Mouse (Mus musculus): ENCODE data around the gene Gm8108.
"Not testable (repeated sequence)": the region's sequence is repeated elsewhere in the genome, so short reads cannot be mapped to it uniquely, and the experiment has no call there.

Gm8108 gene

GRCm38 (mm10) chr14:4110426-4110825, at the start of gene Gm8108:
Gene Gm8108, plus strand, starts transcription at chr14:4110526.
- in situ Hi-C loops (cut with MboI; ENCODE audit: low pct_unique_long_range_greater_than_20kb in 1 of 2, low sequenced_read_pairs in 2 of 2, unreplicated experiment in 1 of 2): not testable (repeated sequence)

GRCm38 (mm10) chr14:4083820-4084219, 26.5 kb upstream of the Gm8108 start, which contains the start of gene Gm3115:
Gene Gm3115, plus strand, starts transcription at chr14:4084120.
- in situ Hi-C loops (cut with MboI; ENCODE audit: low pct_unique_long_range_greater_than_20kb in 1 of 2, low sequenced_read_pairs in 2 of 2, unreplicated experiment in 1 of 2): not testable (repeated sequence)

- in situ Hi-C loops (cut with MboI; ENCODE audit: low pct_unique_long_range_greater_than_20kb in 1 of 2, low sequenced_read_pairs in 2 of 2, unreplicated experiment in 1 of 2): not testable (repeated sequence)
These were observed 31.3 kb downstream of the Gm8108 start for GRCm38 (mm10) chr14:4141646-4142045.

GRCm38 (mm10) chr14:4164730-4165129, 54.4 kb downstream of the Gm8108 start, which contains the start of gene Gm3127:
Gene Gm3127, plus strand, starts transcription at chr14:4165030.
- in situ Hi-C loops (cut with MboI; ENCODE audit: low pct_unique_long_range_greater_than_20kb in 1 of 2, low sequenced_read_pairs in 2 of 2, unreplicated experiment in 1 of 2): not testable (repeated sequence)

- in situ Hi-C loops (cut with MboI; ENCODE audit: low pct_unique_long_range_greater_than_20kb in 1 of 2, low sequenced_read_pairs in 2 of 2, unreplicated experiment in 1 of 2): not testable (repeated sequence)
These were observed 71.7 kb downstream of the Gm8108 start for GRCm38 (mm10) chr14:4182030-4182429.
